Mouse (Mus musculus): Measurements from ENCODE around the gene Gm20388. TPM values are rescaled to one million over a fixed set of nuclear protein-coding genes. Genes with fewer than 3 reads are reported as not detected.

The Gm20388 gene
- polyA plus RNA-seq, 1 experiment from 2014 or later, result 12.4 TPM

- Histone ChIP-seq H3K4me2 (ENCODE audit: low read length) (no peak overlapping the region; the same call in 1 of the 2 replicates), H3K36me3 (ENCODE audit: control insufficient read depth, insufficient read depth, low read length) (no peaks in the 10 kb centered on the region), H3K4me3 (ENCODE audit: low read length) (no peak overlapping the region), H3K9me3 (ENCODE audit: control insufficient read depth, low read length) (no peaks in the 10 kb centered on the region), H3K9ac (ENCODE audit: low read depth, low read length) (peak overlapping the region; percentile 32; the same call in 1 of the 2 replicates), H3K27me3 (replicated peaks; ENCODE audit: control insufficient read depth, insufficient read depth, low read length) (no peaks in the 10 kb centered on the region), H3K4me1 (ENCODE audit: control insufficient read depth, insufficient read depth, low read depth, low read length) (peaks cover 20% of the 10 kb centered on the region), H3K27ac (ENCODE audit: low read depth, low read length) (no peak overlapping the region)
- 19% methylated on average over 18 of the region's 18 CpGs for WGBS
- peak; percentile 83 for ATAC-seq
Measured at GRCm38 (mm10) chr8:124070363-124071324, 4160.0 kb downstream of the Gm20388 start.

- WGBS, result 62% methylated on average over 8 of the region's 8 CpGs
- no peak overlapping the region for H3K27ac ChIP-seq (ENCODE audit: low read depth, low read length)
Measured at GRCm38 (mm10) chr8:124075977-124076376, 4165.3 kb downstream of the Gm20388 start.

DNA sequence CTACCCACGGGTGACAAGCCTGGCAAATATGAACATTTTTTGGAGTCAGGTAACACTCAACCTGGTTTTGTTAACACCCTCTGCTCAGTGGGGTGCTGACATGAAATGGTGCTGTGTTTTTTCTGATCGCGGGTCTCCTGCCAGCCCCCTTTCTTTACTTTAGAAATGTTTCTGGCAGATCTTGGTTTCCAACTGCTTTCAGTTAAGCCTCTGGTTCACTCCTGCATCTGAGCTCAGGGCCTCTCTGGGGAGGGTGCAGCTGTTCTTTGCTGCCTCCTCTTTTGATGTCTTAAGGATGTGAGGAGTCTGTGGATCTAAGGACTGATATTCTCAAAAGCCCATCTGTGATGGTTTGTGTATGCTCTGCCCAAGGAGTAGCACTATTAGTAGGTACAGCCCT, 4165.8 kb downstream of the Gm20388 start:
- no peak overlapping the region for H3K9ac ChIP-seq (ENCODE audit: low read depth, low read length)
- WGBS, result 53% methylated on average over 3 of the region's 3 CpGs
- no peaks in the 10 kb centered on the region for H3K36me3 ChIP-seq (ENCODE audit: control insufficient read depth, insufficient read depth, low read length)
- H3K9me3 ChIP-seq (ENCODE audit: control insufficient read depth, low read length), result no peaks in the 10 kb centered on the region
- no peak overlapping the region for H3K27ac ChIP-seq (ENCODE audit: low read depth, low read length)
- H3K4me1 ChIP-seq (ENCODE audit: control insufficient read depth, insufficient read depth, low read depth, low read length), result peaks cover 4% of the 10 kb centered on the region; the same call in 1 of the 2 replicates
- H3K27me3 ChIP-seq (replicated peaks; ENCODE audit: control insufficient read depth, insufficient read depth, low read length), result no peaks in the 10 kb centered on the region
- H3K4me2 ChIP-seq (ENCODE audit: low read length), result no peak overlapping the region
- no peak for ATAC-seq
- H3K4me3 ChIP-seq (ENCODE audit: low read length), result no peak overlapping the region

More at GRCm38 (mm10) chr8:124075977-124076376, 4165.3 kb downstream of the Gm20388 start:
- Histone ChIP-seq H3K4me2 (ENCODE audit: low read length) (no peak overlapping the region), H3K9me3 (ENCODE audit: control insufficient read depth, low read length) (no peaks in the 10 kb centered on the region), H3K27me3 (replicated peaks; ENCODE audit: control insufficient read depth, insufficient read depth, low read length) (no peaks in the 10 kb centered on the region), H3K9ac (ENCODE audit: low read depth, low read length) (no peak overlapping the region), H3K4me3 (ENCODE audit: low read length) (no peak overlapping the region), H3K4me1 (ENCODE audit: control insufficient read depth, insufficient read depth, low read depth, low read length) (peaks cover 8% of the 10 kb centered on the region; the same call in 1 of the 2 replicates), H3K36me3 (ENCODE audit: control insufficient read depth, insufficient read depth, low read length) (no peaks in the 10 kb centered on the region)
- ATAC-seq, result no peak

GRCm38 (mm10) chr8:124077377-124077776, 4166.7 kb downstream of the Gm20388 start:
- Histone ChIP-seq H3K9me3 (ENCODE audit: control insufficient read depth, low read length) (no peaks in the 10 kb centered on the region), H3K27ac (ENCODE audit: low read depth, low read length) (no peak overlapping the region), H3K4me3 (ENCODE audit: low read length) (no peak overlapping the region), H3K4me1 (ENCODE audit: control insufficient read depth, insufficient read depth, low read depth, low read length) (0 out of 2 replicates have a peak, but pooled peaks cover 2% of the 10 kb centered on the region), H3K36me3 (ENCODE audit: control insufficient read depth, insufficient read depth, low read length) (no peaks in the 10 kb centered on the region), H3K27me3 (replicated peaks; ENCODE audit: control insufficient read depth, insufficient read depth, low read length) (no peaks in the 10 kb centered on the region), H3K4me2 (ENCODE audit: low read length) (no peak overlapping the region), H3K9ac (ENCODE audit: low read depth, low read length) (no peak overlapping the region)
- whole genome bisulfite sequencing, result 87% methylated on average over 8 of the region's 8 CpGs
- no peak for ATAC-seq

GRCm38 (mm10) chr8:124077998-124078397, 4167.4 kb downstream of the Gm20388 start:
- Histone ChIP-seq H3K36me3 (ENCODE audit: control insufficient read depth, insufficient read depth, low read length) (no peaks in the 10 kb centered on the region), H3K27me3 (replicated peaks; ENCODE audit: control insufficient read depth, insufficient read depth, low read length) (no peaks in the 10 kb centered on the region), H3K4me3 (ENCODE audit: low read length) (no peak overlapping the region), H3K27ac (ENCODE audit: low read depth, low read length) (no peak overlapping the region), H3K9ac (ENCODE audit: low read depth, low read length) (no peak overlapping the region), H3K4me1 (ENCODE audit: control insufficient read depth, insufficient read depth, low read depth, low read length) (0 out of 2 replicates have a peak, but pooled peaks cover 2% of the 10 kb centered on the region), H3K9me3 (ENCODE audit: control insufficient read depth, low read length) (no peaks in the 10 kb centered on the region), H3K4me2 (ENCODE audit: low read length) (no peak overlapping the region)
- 82% methylated on average over 10 of the region's 10 CpGs for WGBS
- no peak for ATAC-seq

- Histone ChIP-seq H3K9me3 (ENCODE audit: control insufficient read depth, low read length) (no peaks in the 10 kb centered on the region), H3K4me2 (ENCODE audit: low read length) (no peak overlapping the region), H3K27me3 (replicated peaks; ENCODE audit: control insufficient read depth, insufficient read depth, low read length) (no peaks in the 10 kb centered on the region), H3K4me3 (ENCODE audit: low read length) (no peak overlapping the region), H3K27ac (ENCODE audit: low read depth, low read length) (no peak overlapping the region), H3K36me3 (ENCODE audit: control insufficient read depth, insufficient read depth, low read length) (no peaks in the 10 kb centered on the region), H3K4me1 (ENCODE audit: control insufficient read depth, insufficient read depth, low read depth, low read length) (0 out of 2 replicates have a peak, but pooled peaks cover 2% of the 10 kb centered on the region), H3K9ac (ENCODE audit: low read depth, low read length) (no peak overlapping the region)
- ATAC-seq, result no peak
- 44% methylated on average over 7 of the region's 7 CpGs for WGBS
Measured at GRCm38 (mm10) chr8:124078969-124079368, 4168.3 kb downstream of the Gm20388 start.

DNA sequence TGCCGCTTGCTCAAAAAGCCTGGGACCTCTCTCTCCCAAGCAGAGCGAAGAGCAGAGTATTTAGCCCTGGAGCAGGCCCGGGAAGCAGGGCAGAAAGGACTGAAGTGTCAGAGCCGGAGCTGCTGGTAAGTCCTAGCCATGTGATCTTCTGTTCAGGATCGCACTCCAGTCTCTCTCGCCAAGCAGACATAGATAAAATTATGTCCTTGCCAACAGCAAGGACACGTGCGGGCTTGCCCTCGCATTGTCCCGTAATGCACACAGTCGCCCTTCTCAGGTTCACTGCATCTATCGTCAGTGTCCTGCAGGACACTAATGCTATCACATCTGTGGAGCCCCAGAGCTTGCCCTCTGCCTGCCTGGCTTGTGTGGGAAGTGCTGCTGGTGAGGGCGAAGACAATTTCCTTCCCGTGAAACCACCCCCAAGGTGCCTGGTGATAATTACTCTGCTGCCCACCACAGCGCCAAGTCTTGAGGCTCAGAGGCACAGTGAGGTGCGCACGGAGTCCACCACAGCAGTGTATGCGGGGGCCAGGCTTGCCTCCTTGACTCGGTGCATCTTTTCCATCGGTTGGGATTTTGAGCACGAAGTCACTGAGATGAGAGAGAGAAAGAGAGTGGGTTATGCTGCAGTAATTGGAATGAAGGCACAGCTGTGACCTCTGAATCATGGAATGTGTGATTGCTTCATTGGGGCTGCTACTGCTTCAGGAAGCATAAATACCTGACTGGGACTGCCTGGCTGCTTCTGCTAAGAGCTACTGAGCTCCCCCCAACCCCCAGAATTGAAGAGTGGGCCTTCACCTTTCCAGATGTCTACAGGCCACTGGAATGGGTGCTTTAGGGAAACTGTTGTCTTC, 4170.1 kb downstream of the Gm20388 start:
- Histone ChIP-seq H3K27ac (ENCODE audit: low read depth, low read length) (no peak overlapping the region), H3K4me2 (ENCODE audit: low read length) (no peak overlapping the region), H3K9me3 (ENCODE audit: control insufficient read depth, low read length) (no peaks in the 10 kb centered on the region), H3K36me3 (ENCODE audit: control insufficient read depth, insufficient read depth, low read length) (no peaks in the 10 kb centered on the region), H3K9ac (ENCODE audit: low read depth, low read length) (no peak overlapping the region), H3K4me3 (ENCODE audit: low read length) (no peak overlapping the region), H3K4me1 (ENCODE audit: control insufficient read depth, insufficient read depth, low read depth, low read length) (0 out of 2 replicates have a peak, but pooled peaks cover 2% of the 10 kb centered on the region), H3K27me3 (replicated peaks; ENCODE audit: control insufficient read depth, insufficient read depth, low read length) (no peaks in the 10 kb centered on the region)
- 74% methylated on average over 21 of the region's 21 CpGs for WGBS
- ATAC-seq, result no peak; the same call in 1 of the 2 replicates

DNA sequence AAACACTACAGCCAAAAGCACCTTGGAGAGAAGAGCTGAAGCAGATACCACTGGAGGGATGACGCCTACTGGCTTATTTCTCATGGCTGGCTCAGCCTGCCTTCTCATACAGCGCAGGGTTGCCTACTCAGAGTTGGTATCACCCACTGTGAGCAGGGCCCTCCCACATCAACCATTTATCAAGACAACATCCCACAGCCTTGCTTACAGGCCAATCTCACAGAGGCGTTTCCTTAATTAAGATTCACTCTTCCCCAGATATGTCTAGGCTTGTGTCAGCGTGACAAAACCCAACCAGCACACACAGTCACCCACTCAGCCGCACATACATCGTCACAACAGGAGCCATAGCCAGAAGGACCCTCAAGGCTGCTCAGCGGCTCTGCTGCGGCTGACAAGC, 4172.0 kb downstream of the Gm20388 start:
- H3K27ac ChIP-seq (ENCODE audit: low read depth, low read length), result no peak overlapping the region
- no peaks in the 10 kb centered on the region for H3K9me3 ChIP-seq (ENCODE audit: control insufficient read depth, low read length)
- H3K4me1 ChIP-seq (ENCODE audit: control insufficient read depth, insufficient read depth, low read depth, low read length), result 0 out of 2 replicates have a peak, but pooled peaks cover 2% of the 10 kb centered on the region
- no peak for ATAC-seq
- WGBS, result 88% methylated on average over 8 of the region's 8 CpGs
- H3K27me3 ChIP-seq (replicated peaks; ENCODE audit: control insufficient read depth, insufficient read depth, low read length), result no peaks in the 10 kb centered on the region
- H3K4me2 ChIP-seq (ENCODE audit: low read length), result no peak overlapping the region
- H3K9ac ChIP-seq (ENCODE audit: low read depth, low read length), result no peak overlapping the region
- H3K4me3 ChIP-seq (ENCODE audit: low read length), result no peak overlapping the region
- H3K36me3 ChIP-seq (ENCODE audit: control insufficient read depth, insufficient read depth, low read length), result no peaks in the 10 kb centered on the region
